Mouse (Mus musculus) stomach, postnatal 0 days (tissue): ENCODE data around the gene Acsl6.
A peak's percentile ranks its signal among the peaks of the same experiment; 100 is the strongest.

ENCODE experiments used
- CTCF ChIP-seq: IDR thresholded peaks from 2 replicates; pipeline ENCODE4 v1.5.1; 2016; ENCODE audit warnings: antibody characterized with exemption, low read depth, mild to moderate bottlenecking, moderate library complexity
- EP300 ChIP-seq: optimal IDR thresholded peaks from 2 replicates; pipeline ENCODE3; 2016; ENCODE audit warnings: antibody characterized with exemption

- TF ChIP-seq CTCF (peak; percentile 65), EP300 (no peak)
Measured at GRCm38 (mm10) chr11:54254114-54254513, 49.5 kb upstream of the Acsl6 start.
